Mouse (Mus musculus) neutrophil, adult 5-6 weeks (primary cell): ENCODE data around the gene Gm973. TPM values are rescaled to one million over a fixed set of nuclear protein-coding genes. Genes with fewer than 3 reads are reported as not detected.
A peak's percentile ranks its signal among the peaks of the same experiment; 100 is the strongest.

Experiments
- ATAC-seq: fragments of 151-379, 151-347 bp; 2 replicates; pipeline ENCODE4 v1.8.0; 2017; ENCODE audit warnings: mild to moderate bottlenecking, moderate TSS enrichment; ENCODE audit not compliant: insufficient number of reproducible peaks, poor library complexity, low FRiP score, severe bottlenecking; ENCODE audit errors: extremely low read depth
- total RNA-seq: library from RNA; stranded (forward); fragments of 200-1000 nt; gene quantifications from 2 replicates; pipeline ENCODE4 v1.2.3, GENCODE M21; 2017

The Gm973 gene
- total RNA-seq: not detected in 2 replicates

GRCm38 (mm10) chr1:59516026-59516917, at the start of gene Gm973:
Gene Gm973 (plus strand): TSS chr1:59516264.
- no peak for ATAC-seq

- ATAC-seq: no peak
Observed at GRCm38 (mm10) chr1:59469170-59469569, 46.9 kb upstream of the Gm973 start.

GRCm38 (mm10) chr1:59470766-59471165, 45.3 kb upstream of the Gm973 start:
- ATAC-seq: no peak

GRCm38 (mm10) chr1:59472368-59473180, 43.5 kb upstream of the Gm973 start:
- ATAC-seq: no peak

- no peak for ATAC-seq
Observed at GRCm38 (mm10) chr1:59473181-59473555, 42.9 kb upstream of the Gm973 start.

GRCm38 (mm10) chr1:59475618-59476017, 40.4 kb upstream of the Gm973 start:
- ATAC-seq: no peak

GRCm38 (mm10) chr1:59478911-59479310, 37.2 kb upstream of the Gm973 start:
- ATAC-seq: no peak

- no peak for ATAC-seq
Observed at GRCm38 (mm10) chr1:59480821-59481455, 35.1 kb upstream of the Gm973 start.

GRCm38 (mm10) chr1:59481456-59482291, 34.4 kb upstream of the Gm973 start:
- peak; percentile 89 for ATAC-seq

GRCm38 (mm10) chr1:59482331-59482695, 33.8 kb upstream of the Gm973 start, which contains the start of gene Fzd7:
Gene Fzd7 (plus strand): TSS chr1:59482424.
- no peak for ATAC-seq

- no peak for ATAC-seq
Observed at GRCm38 (mm10) chr1:59482696-59483520, 33.2 kb upstream of the Gm973 start.

GRCm38 (mm10) chr1:59483521-59484245, 32.4 kb upstream of the Gm973 start:
- no peak for ATAC-seq

- ATAC-seq: no peak
Observed at GRCm38 (mm10) chr1:59484314-59484713, 31.8 kb upstream of the Gm973 start.

- no peak for ATAC-seq
Observed at GRCm38 (mm10) chr1:59484791-59485785, 31.0 kb upstream of the Gm973 start.

- ATAC-seq: no peak
Observed at GRCm38 (mm10) chr1:59485803-59486202, 30.3 kb upstream of the Gm973 start.

- no peak for ATAC-seq
Observed at GRCm38 (mm10) chr1:59487651-59488051, 28.4 kb upstream of the Gm973 start.
